Mouse (Mus musculus): ENCODE measurements around the gene Trpc1.

GRCm38 (mm10) chr9:95692823-95693222, 57.4 kb downstream of the Trpc1 start:
- TF ChIP-seq CTCF (IDR thresholded peaks at IDR 0.05; ENCODE audit: borderline replicate concordance, extremely low read depth, insufficient read depth, insufficient read length): no peak
- no peak for TF ChIP-seq POLR2A (IDR thresholded peaks at IDR 0.05; ENCODE audit: borderline replicate concordance, extremely low read depth, insufficient read depth, insufficient read length, poor library complexity, severe bottlenecking)

Measured in brain, embryonic 14.5 days (tissue).